Mouse (Mus musculus) lung, adult 18-20 months (tissue): Measurements from ENCODE around the gene Med13l.

Experiments used
- DNase-seq, 2 experiments: peaks; one replicate each; pipeline ENCODE4 v3.0.0; 2022; ENCODE audit warnings: mixed read lengths in 2 of 2

Gene Med13l

GRCm38 (mm10) chr5:118659713-118660112 is 99.2 kb downstream of the Med13l start:
- no peak for DNase-seq

- DNase-seq = no peak
Observed at GRCm38 (mm10) chr5:118661751-118662150, 101.3 kb downstream of the Med13l start.

- DNase-seq = peak; percentile 70 to 78
Observed at GRCm38 (mm10) chr5:118663999-118664398, 103.5 kb downstream of the Med13l start.

GRCm38 (mm10) chr5:118665023-118665422 is 104.5 kb downstream of the Med13l start:
- DNase-seq = no peak

GRCm38 (mm10) chr5:118666437-118667207 is 106.1 kb downstream of the Med13l start:
- DNase-seq = no peak

GRCm38 (mm10) chr5:118667863-118668262 is 107.4 kb downstream of the Med13l start:
- DNase-seq = no peak

- no peak for DNase-seq
Observed at GRCm38 (mm10) chr5:118668931-118669330, 108.5 kb downstream of the Med13l start.

GRCm38 (mm10) chr5:118672111-118672510 is 111.6 kb downstream of the Med13l start:
- DNase-seq = no peak

GRCm38 (mm10) chr5:118673859-118674258 is 113.4 kb downstream of the Med13l start:
- no peak for DNase-seq

- DNase-seq = no peak
Observed at GRCm38 (mm10) chr5:118674321-118674720, 113.8 kb downstream of the Med13l start.

- DNase-seq = peak; percentile 28 to 53
Observed at GRCm38 (mm10) chr5:118675697-118676096, 115.2 kb downstream of the Med13l start.

GRCm38 (mm10) chr5:118676151-118676918 is 115.9 kb downstream of the Med13l start:
- no peak for DNase-seq

GRCm38 (mm10) chr5:118679283-118679835 is 118.9 kb downstream of the Med13l start:
- no peak for DNase-seq

- DNase-seq = no peak
Observed at GRCm38 (mm10) chr5:118680853-118681252, 120.4 kb downstream of the Med13l start.

GRCm38 (mm10) chr5:118682007-118682406 is 121.5 kb downstream of the Med13l start:
- no peak for DNase-seq

GRCm38 (mm10) chr5:118685145-118685544 is 124.7 kb downstream of the Med13l start:
- DNase-seq = no peak

- DNase-seq = no peak
Observed at GRCm38 (mm10) chr5:118686021-118686420, 125.5 kb downstream of the Med13l start.

GRCm38 (mm10) chr5:118688886-118689835 is 128.7 kb downstream of the Med13l start:
- peak; percentile 69 to 78 for DNase-seq

- no peak for DNase-seq
Observed at GRCm38 (mm10) chr5:118691025-118691709, 130.7 kb downstream of the Med13l start.

GRCm38 (mm10) chr5:118691710-118692040 is 131.2 kb downstream of the Med13l start:
- DNase-seq = no peak

GRCm38 (mm10) chr5:118693996-118694395 is 133.5 kb downstream of the Med13l start:
- no peak for DNase-seq

- no peak for DNase-seq
Observed at GRCm38 (mm10) chr5:118697073-118697472, 136.6 kb downstream of the Med13l start.
